Mouse (Mus musculus) left cerebral cortex, postnatal 10 days (tissue): ENCODE results near the gene Gal3st2c. TPM values are rescaled to one million over a fixed set of nuclear protein-coding genes. Genes with fewer than 3 reads are reported as not detected.
"Not testable (repeated sequence)": the region's sequence is repeated elsewhere in the genome, so short reads cannot be mapped to it uniquely, and the experiment has no call there.

Experiments used
- DNase-seq, 2 experiments: peaks; one replicate each; pipeline ENCODE4 v3.0.0; 2021 to 2022; ENCODE audit warnings: low spot score in 2 of 2, mixed read lengths in 1 of 2; ENCODE audit errors: extremely low spot score in 1 of 2
- intact Hi-C: fragments of 180-260 bp; cut with DNase I; formaldehyde crosslinking; loops from one replicate; pipeline ENCODE4 v1.15.1; 2025
- total RNA-seq, 2 experiments: library from RNA; stranded (reverse); gene quantifications; 2 replicates each; pipeline ENCODE4 v1.2.3; 2021

Gal3st2c gene
- total RNA-seq, 2 experiments from 2014 or later: 0.06 to 0.08 TPM

GRCm38 (mm10) chr1:94034984-94035743 is 44.9 kb downstream of the Gal3st2c start:
- DNase-seq: peak; percentile 81 to 89
- intact Hi-C loops: loop anchor here (2.0 kb wide), 1 partner anchor 44 kb away; no protein-coding TSS in a partner anchor

GRCm38 (mm10) chr1:94040391-94040790 is 50.1 kb downstream of the Gal3st2c start:
- intact Hi-C loops: no loop called here
- DNase-seq: no peak

GRCm38 (mm10) chr1:94045559-94045958 is 55.2 kb downstream of the Gal3st2c start:
- no peak for DNase-seq
- intact Hi-C loops: no loop called here

- no peak for DNase-seq
- intact Hi-C loops: no loop called here
These were observed 56.2 kb downstream of the Gal3st2c start for GRCm38 (mm10) chr1:94046544-94046943.

- no peak for DNase-seq
- intact Hi-C loops: no loop called here
These were observed 60.8 kb downstream of the Gal3st2c start for GRCm38 (mm10) chr1:94051104-94051503.

- DNase-seq: no peak
- intact Hi-C loops: no loop called here
These were observed 62.1 kb downstream of the Gal3st2c start, which contains the start of gene Pdcd1 for GRCm38 (mm10) chr1:94052373-94052772. Gene Pdcd1 (minus strand): TSS chr1:94052553.

GRCm38 (mm10) chr1:94053530-94054216 is 63.4 kb downstream of the Gal3st2c start:
- DNase-seq: peak; percentile 60 to 67
- intact Hi-C loops: no loop called here

GRCm38 (mm10) chr1:94054481-94054880 is 64.2 kb downstream of the Gal3st2c start:
- no peak for DNase-seq
- intact Hi-C loops: no loop called here

GRCm38 (mm10) chr1:94055966-94056365 is 65.7 kb downstream of the Gal3st2c start:
- DNase-seq: no peak
- intact Hi-C loops: no loop called here

GRCm38 (mm10) chr1:94057401-94057800 is 67.1 kb downstream of the Gal3st2c start:
- intact Hi-C loops: no loop called here
- no peak for DNase-seq

GRCm38 (mm10) chr1:94058281-94058680 is 68.0 kb downstream of the Gal3st2c start:
- intact Hi-C loops: not testable (repeated sequence)

More at GRCm38 (mm10) chr1:94058281-94058680, 68.0 kb downstream of the Gal3st2c start:
- DNase-seq: not testable (repeated sequence)

Other genes starting within 250 kb of the Gal3st2c start
- 10 to 100 TPM; 70.2 to 87.6 TPM for gene Atg4b, start 239.0 kb upstream of the Gal3st2c start, total RNA-seq
- gene Thap4, start 235.6 kb upstream of the Gal3st2c start, total RNA-seq: 10 to 100 TPM; 31.2 to 32.7 TPM
- 10 to 100 TPM; 72.0 to 73.1 TPM for gene Dtymk, start 188.6 kb upstream of the Gal3st2c start, total RNA-seq
- gene Ing5, start 186.5 kb upstream of the Gal3st2c start, total RNA-seq: 1 to 10 TPM; 10.0 TPM
- gene D2hgdh, start 165.6 kb upstream of the Gal3st2c start, total RNA-seq: 10 to 100 TPM; 11.0 to 14.1 TPM
- not detected for gene Gal3st2, start 129.2 kb upstream of the Gal3st2c start, total RNA-seq
- under 1 TPM; 0.21 to 0.47 TPM for gene Gal3st2b, start 72.2 kb upstream of the Gal3st2c start, total RNA-seq
- gene Neu4, start 29.9 kb downstream of the Gal3st2c start, total RNA-seq: 10 to 100 TPM in 1 of 2 experiments, 1 to 10 TPM in 1; 6.8 to 10.5 TPM
- under 1 TPM; 0.28 to 0.30 TPM for gene Pdcd1, start 62.0 kb downstream of the Gal3st2c start, total RNA-seq